Mouse (Mus musculus) kidney, embryonic 14.5 days (tissue): ENCODE results near the gene Parva. TPM values are rescaled to one million over a fixed set of nuclear protein-coding genes. Genes with fewer than 3 reads are reported as not detected.

ENCODE experiments used
- ATAC-seq: fragments of 200-750 bp; cut with Nextera tagmentation; 2 replicates; pipeline ENCODE4 v1.8.0; 2017; ENCODE audit warnings: moderate number of reproducible peaks, mild to moderate bottlenecking, moderate TSS enrichment, moderate library complexity; ENCODE audit not compliant: low FRiP score, low TSS enrichment
- H3K27ac ChIP-seq: fragments of 300-500 bp; sonication (generic); 2 replicates; pipeline ENCODE4 v1.5.1; 2014; ENCODE audit warnings: low read depth, mild to moderate bottlenecking, low read length, moderate library complexity, mixed read lengths
- H3K27me3 ChIP-seq: fragments of 300-500 bp; sonication (generic); 2 replicates; pipeline ENCODE4 v1.6.1; 2014; ENCODE audit warnings: mild to moderate bottlenecking, low read length; ENCODE audit not compliant: control insufficient read depth, insufficient read depth
- H3K36me3 ChIP-seq: fragments of 300-500 bp; sonication (generic); 2 replicates; pipeline ENCODE4 v1.6.1; 2014; ENCODE audit warnings: low read length, mixed read lengths; ENCODE audit not compliant: control insufficient read depth, insufficient read depth
- H3K4me1 ChIP-seq: fragments of 300-500 bp; sonication (generic); 2 replicates; pipeline ENCODE4 v1.6.1; 2014; ENCODE audit warnings: low read length, mixed read lengths; ENCODE audit not compliant: control insufficient read depth, insufficient read depth
- H3K4me2 ChIP-seq: fragments of 300-500 bp; sonication (generic); replicated peaks from 2 replicates; pipeline ENCODE4 v1.6.1; 2014; ENCODE audit warnings: low read depth, mild to moderate bottlenecking, low read length
- H3K4me3 ChIP-seq: fragments of 300-500 bp; sonication (generic); 2 replicates; pipeline ENCODE4 v1.5.1; 2014; ENCODE audit warnings: mild to moderate bottlenecking, low read length
- H3K9ac ChIP-seq: fragments of 300-500 bp; sonication (generic); 2 replicates; pipeline ENCODE4 v1.6.1; 2014; ENCODE audit warnings: low read depth, mild to moderate bottlenecking, low read length, moderate library complexity
- H3K9me3 ChIP-seq: fragments of 300-500 bp; sonication (generic); 2 replicates; pipeline ENCODE4 v1.6.1; 2016; ENCODE audit warnings: low read length; ENCODE audit not compliant: control insufficient read depth
- WGBS: fragments of 180-500 bp; shearing (Covaris S2); extraction: QIAGEN DNeasy Blood & Tissue Kit; methylation state at CpG from one replicate; pipeline ENCODE4 v1.1.7; 2014; 5-methylcytosine and 5-hydroxymethylcytosine counted together
- polyA plus RNA-seq: library from polyadenylated mRNA; unstranded; fragments of >200 nt; fragmentation: Nextera tagmentation; extraction: Ambion mirVana; gene quantifications from 2 replicates; pipeline ENCODE4 v1.2.1, GENCODE M21; 2014

The Parva gene
- polyA plus RNA-seq, 1 experiment from 2014 or later, result 92.8 TPM

DNA sequence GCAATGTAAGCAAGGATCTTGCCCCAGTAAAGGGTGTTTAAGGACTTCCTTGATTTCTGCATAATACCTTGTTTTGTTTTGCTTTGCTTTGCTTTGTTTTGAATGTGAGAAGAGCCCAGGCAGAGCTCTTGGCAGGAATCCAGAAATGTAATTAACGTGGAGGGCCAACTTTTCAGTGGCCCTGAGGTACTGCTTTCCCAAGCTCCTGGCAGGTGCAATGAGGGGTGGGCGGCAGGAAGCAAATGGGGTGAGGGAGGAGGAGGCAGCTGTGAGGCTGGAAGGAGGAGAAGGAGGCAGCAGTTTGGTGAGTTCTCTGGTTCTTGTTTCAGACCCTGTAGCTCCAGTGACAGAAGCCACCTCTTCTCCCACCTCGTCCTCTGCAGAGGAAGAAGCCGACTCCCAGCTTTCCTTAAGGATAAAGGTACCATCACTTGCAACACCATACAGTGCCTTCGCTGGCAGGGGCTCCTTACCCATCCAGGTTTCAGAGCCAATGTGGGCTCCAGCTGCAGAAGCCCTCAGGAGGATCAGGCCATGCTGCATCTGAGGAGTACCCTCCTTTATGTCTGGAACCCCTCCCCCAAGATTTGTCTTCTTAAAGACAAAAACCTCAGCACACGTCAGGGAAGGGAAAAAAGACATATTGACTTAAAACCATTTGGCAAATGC is 36.2 kb upstream of the Parva start:
- peak; percentile 50; the same call in 1 of the 2 replicates for ATAC-seq
- 24% methylated on average over 6 of the region's 6 CpGs for WGBS
- Histone ChIP-seq H3K4me2 (no peak overlapping the region; the same call in 1 of the 2 replicates), H3K27ac (peak overlapping the region; percentile 67; the same call in 1 of the 2 replicates), H3K27me3 (no peaks in the 10 kb centered on the region), H3K4me3 (no peak overlapping the region), H3K36me3 (no peaks in the 10 kb centered on the region), H3K4me1 (peaks cover 26% of the 10 kb centered on the region), H3K9me3 (no peaks in the 10 kb centered on the region), H3K9ac (no peak overlapping the region)

GRCm38 (mm10) chr7:112397786-112398185 is 29.5 kb upstream of the Parva start:
- H3K4me1 ChIP-seq, result no peaks in the 10 kb centered on the region
- H3K4me2 ChIP-seq, result no peak overlapping the region
- no peaks in the 10 kb centered on the region for H3K27me3 ChIP-seq
- ATAC-seq, result no peak
- H3K27ac ChIP-seq, result no peak overlapping the region
- no peak overlapping the region for H3K4me3 ChIP-seq
- WGBS, result 92% methylated on average over 3 of the region's 3 CpGs
- no peak overlapping the region for H3K9ac ChIP-seq
- no peaks in the 10 kb centered on the region for H3K36me3 ChIP-seq
- no peaks in the 10 kb centered on the region for H3K9me3 ChIP-seq

GRCm38 (mm10) chr7:112399425-112400170 is 27.7 kb upstream of the Parva start:
- H3K36me3 ChIP-seq, result no peaks in the 10 kb centered on the region
- ATAC-seq, result peak; percentile 45; the same call in 1 of the 2 replicates
- 79% methylated on average over 7 of the region's 7 CpGs for WGBS

GRCm38 (mm10) chr7:112400175-112400574 is 27.1 kb upstream of the Parva start:
- Histone ChIP-seq H3K27me3 (no peaks in the 10 kb centered on the region), H3K4me1 (peaks cover 7% of the 10 kb centered on the region), H3K4me3 (no peak overlapping the region), H3K9me3 (no peaks in the 10 kb centered on the region), H3K27ac (no peak overlapping the region), H3K9ac (no peak overlapping the region), H3K36me3 (no peaks in the 10 kb centered on the region), H3K4me2 (no peak overlapping the region)
- ATAC-seq, result peak; percentile 42; the same call in 1 of the 2 replicates
- 52% methylated on average over 6 of the region's 6 CpGs for whole genome bisulfite sequencing

More at GRCm38 (mm10) chr7:112399425-112400170, 27.7 kb upstream of the Parva start:
- H3K9ac ChIP-seq, result no peak overlapping the region
- H3K4me3 ChIP-seq, result no peak overlapping the region
- no peak overlapping the region for H3K27ac ChIP-seq
- H3K4me2 ChIP-seq, result no peak overlapping the region
- no peaks in the 10 kb centered on the region for H3K27me3 ChIP-seq
- peaks cover 1% of the 10 kb centered on the region; the same call in 1 of the 2 replicates for H3K4me1 ChIP-seq
- H3K9me3 ChIP-seq, result no peaks in the 10 kb centered on the region

DNA sequence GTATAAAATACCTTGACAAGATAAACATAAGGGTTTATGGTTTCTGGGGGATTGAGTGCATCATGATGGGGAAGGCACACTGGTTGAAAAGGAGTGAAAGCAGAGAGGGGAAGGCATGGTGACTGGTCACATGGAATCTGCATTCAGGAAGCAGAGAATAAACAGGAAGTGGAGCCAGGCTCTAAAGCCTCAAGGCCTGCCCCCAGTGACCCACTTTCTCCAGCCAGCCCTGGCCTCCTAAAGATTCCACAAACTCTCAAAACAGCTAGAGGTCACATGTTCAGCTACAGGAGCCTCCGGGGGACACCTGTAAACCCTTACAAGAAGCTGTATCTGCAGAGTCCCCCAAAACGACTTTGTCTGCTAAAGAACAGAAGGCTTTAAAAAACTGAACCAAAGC is 22.2 kb upstream of the Parva start:
- Histone ChIP-seq H3K36me3 (no peaks in the 10 kb centered on the region), H3K4me1 (peaks cover 24% of the 10 kb centered on the region), H3K4me3 (no peak overlapping the region), H3K27ac (no peak overlapping the region), H3K27me3 (no peaks in the 10 kb centered on the region), H3K9ac (no peak overlapping the region), H3K9me3 (no peaks in the 10 kb centered on the region), H3K4me2 (no peak overlapping the region)
- WGBS, result 37% methylated on average over 2 of the region's 2 CpGs
- no peak for ATAC-seq

GRCm38 (mm10) chr7:112405578-112405977 is 21.7 kb upstream of the Parva start:
- Histone ChIP-seq H3K9ac (no peak overlapping the region), H3K9me3 (no peaks in the 10 kb centered on the region), H3K27me3 (no peaks in the 10 kb centered on the region), H3K36me3 (no peaks in the 10 kb centered on the region), H3K4me1 (peaks cover 24% of the 10 kb centered on the region), H3K27ac (no peak overlapping the region), H3K4me2 (no peak overlapping the region), H3K4me3 (no peak overlapping the region)
- 68% methylated on average over 8 of the region's 8 CpGs for WGBS
- ATAC-seq, result no peak

DNA sequence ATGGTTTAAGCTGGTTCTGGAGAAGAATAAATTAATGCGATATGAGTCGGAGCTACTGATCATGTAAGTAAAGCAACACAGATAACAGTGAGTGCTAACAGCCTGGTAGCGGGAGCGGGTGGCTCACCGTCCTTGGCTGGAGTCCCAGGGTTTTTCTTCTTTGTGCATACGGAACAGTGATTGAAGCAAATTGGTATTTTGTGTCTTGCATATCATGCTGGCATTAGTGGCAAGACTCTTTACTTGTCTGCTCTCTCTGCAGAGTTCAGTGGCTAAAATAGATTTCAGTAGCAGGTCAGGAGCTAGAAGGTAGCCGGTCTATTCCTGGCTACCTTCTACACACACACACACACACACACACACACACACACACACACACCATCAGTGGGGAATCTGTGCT is 19.7 kb upstream of the Parva start:
- H3K4me2 ChIP-seq, result no peak overlapping the region
- no peak overlapping the region for H3K27ac ChIP-seq
- no peak for ATAC-seq
- peaks cover 24% of the 10 kb centered on the region for H3K4me1 ChIP-seq
- no peaks in the 10 kb centered on the region for H3K9me3 ChIP-seq
- WGBS, result 77% methylated on average over 7 of the region's 7 CpGs
- no peaks in the 10 kb centered on the region for H3K36me3 ChIP-seq
- H3K4me3 ChIP-seq, result no peak overlapping the region
- H3K27me3 ChIP-seq, result no peaks in the 10 kb centered on the region
- no peak overlapping the region for H3K9ac ChIP-seq

DNA sequence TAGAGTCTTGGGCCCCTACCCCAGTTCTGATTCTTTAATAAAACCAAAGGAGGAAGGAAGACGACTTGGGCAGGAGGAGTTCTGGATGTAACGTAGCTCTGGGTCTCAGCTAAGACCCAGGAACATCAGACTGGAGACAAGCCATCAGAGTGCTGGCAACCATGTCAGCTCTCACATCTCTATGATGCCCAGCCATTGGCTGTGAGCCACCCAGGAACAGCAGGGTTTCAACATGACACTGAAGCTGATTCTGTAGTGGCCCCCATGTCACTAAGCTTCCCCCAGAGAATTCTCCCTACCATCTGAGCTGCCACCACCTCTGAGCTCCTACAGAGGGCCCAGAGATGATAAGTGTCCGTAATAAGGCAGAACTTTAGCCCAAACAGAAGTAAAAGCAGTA is 17.3 kb upstream of the Parva start:
- Histone ChIP-seq H3K4me1 (peaks cover 31% of the 10 kb centered on the region), H3K4me3 (no peak overlapping the region), H3K36me3 (no peaks in the 10 kb centered on the region), H3K9me3 (no peaks in the 10 kb centered on the region), H3K27ac (no peak overlapping the region), H3K9ac (no peak overlapping the region), H3K4me2 (no peak overlapping the region), H3K27me3 (no peaks in the 10 kb centered on the region)
- ATAC-seq, result no peak
- 84% methylated on average over 3 of the region's 3 CpGs for WGBS

GRCm38 (mm10) chr7:112413286-112413685 is 14.0 kb upstream of the Parva start:
- H3K4me3 ChIP-seq, result no peak overlapping the region
- H3K4me2 ChIP-seq, result no peak overlapping the region
- ATAC-seq, result no peak
- WGBS, result 69% methylated on average over 6 of the region's 6 CpGs
- peaks cover 31% of the 10 kb centered on the region for H3K4me1 ChIP-seq
- no peaks in the 10 kb centered on the region for H3K27me3 ChIP-seq
- H3K9ac ChIP-seq, result no peak overlapping the region
- peak overlapping the region; percentile 32; the same call in 1 of the 2 replicates for H3K27ac ChIP-seq
- no peaks in the 10 kb centered on the region for H3K36me3 ChIP-seq
- H3K9me3 ChIP-seq, result no peaks in the 10 kb centered on the region
